Mouse (Mus musculus) lung, postnatal 0 days (tissue): ENCODE measurements around the gene Slc24a3.

Experiments
- CTCF ChIP-seq: IDR thresholded peaks from 2 replicates; pipeline ENCODE4 v1.5.1; 2016; ENCODE audit warnings: antibody characterized with exemption, mild to moderate bottlenecking
- EP300 ChIP-seq: IDR thresholded peaks from 2 replicates; pipeline ENCODE4 v1.6.1; 2016; ENCODE audit warnings: antibody characterized with exemption, mild to moderate bottlenecking, control low read depth

DNA sequence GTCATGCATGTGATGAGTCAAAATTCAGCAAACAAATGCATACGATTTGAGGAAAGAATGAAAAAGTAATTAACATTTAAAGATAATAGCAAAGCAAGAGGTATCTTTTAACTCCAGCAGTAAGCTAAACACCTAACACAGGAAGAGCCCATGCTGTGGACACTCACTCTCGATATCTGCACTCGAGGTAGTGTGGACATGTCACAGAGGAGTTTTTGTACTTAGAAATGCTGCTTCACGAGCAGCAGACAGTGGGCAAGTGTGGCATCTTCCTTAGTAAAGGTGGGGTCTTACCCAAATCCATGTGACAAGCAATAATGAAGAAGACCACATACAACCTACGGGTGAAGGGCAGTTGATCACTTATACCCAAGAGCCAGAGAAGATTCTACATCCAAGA, 3.5 kb upstream of the Slc24a3 start:
- TF ChIP-seq CTCF (no peak), EP300 (no peak)
